Mouse (Mus musculus) heart, postnatal 36 days (tissue): ENCODE measurements around the gene Adgrg3. TPM values are rescaled to one million over a fixed set of nuclear protein-coding genes. Genes with fewer than 3 reads are reported as not detected.
"Not testable (repeated sequence)": the region's sequence is repeated elsewhere in the genome, so short reads cannot be mapped to it uniquely, and the experiment has no call there.

ENCODE experiments used
- DNase-seq, 2 experiments: peaks; one replicate each; pipeline ENCODE4 v3.0.0; 2021 to 2022
- intact Hi-C: fragments of 180-260 bp; cut with DNase I; formaldehyde crosslinking; loops from one replicate; pipeline ENCODE4 v1.15.1; 2025
- total RNA-seq, 2 experiments: library from RNA; stranded (reverse); gene quantifications; 2 replicates each; pipeline ENCODE4 v1.2.3; 2021

Adgrg3 gene
- total RNA-seq, 2 experiments from 2014 or later = 1.9 to 2.1 TPM

GRCm38 (mm10) chr8:95020293-95020777, 2.8 kb downstream of the Adgrg3 start:
- intact Hi-C loops = no loop called here
- peak in 1 of 2 experiments; percentile 27 for DNase-seq

GRCm38 (mm10) chr8:95020821-95021220, 3.3 kb downstream of the Adgrg3 start:
- no peak for DNase-seq
- intact Hi-C loops = no loop called here

- intact Hi-C loops = no loop called here
Observed at GRCm38 (mm10) chr8:95023201-95023600, 5.7 kb downstream of the Adgrg3 start.

GRCm38 (mm10) chr8:95024387-95024786, 6.9 kb downstream of the Adgrg3 start:
- intact Hi-C loops = no loop called here
- DNase-seq = no peak

More at GRCm38 (mm10) chr8:95023201-95023600, 5.7 kb downstream of the Adgrg3 start:
- DNase-seq = no peak

GRCm38 (mm10) chr8:95025421-95025820, 7.9 kb downstream of the Adgrg3 start:
- intact Hi-C loops = no loop called here
- DNase-seq = no peak

- intact Hi-C loops = not testable (repeated sequence)
Observed at GRCm38 (mm10) chr8:95028391-95028790, 10.9 kb downstream of the Adgrg3 start.

GRCm38 (mm10) chr8:95037106-95037925, 19.8 kb downstream of the Adgrg3 start:
- DNase-seq = no peak
- intact Hi-C loops = no loop called here

More at GRCm38 (mm10) chr8:95028391-95028790, 10.9 kb downstream of the Adgrg3 start:
- DNase-seq = not testable (repeated sequence)

- intact Hi-C loops = no loop called here
- DNase-seq = no peak
Observed at GRCm38 (mm10) chr8:95041883-95042784, 24.6 kb downstream of the Adgrg3 start.

- intact Hi-C loops = no loop called here
- DNase-seq = no peak
Observed at GRCm38 (mm10) chr8:95044811-95045210, 27.3 kb downstream of the Adgrg3 start.

GRCm38 (mm10) chr8:95046982-95047381, 29.5 kb downstream of the Adgrg3 start:
- intact Hi-C loops = no loop called here
- DNase-seq = no peak

- intact Hi-C loops = no loop called here
Observed at GRCm38 (mm10) chr8:95047884-95048680, 30.6 kb downstream of the Adgrg3 start.

GRCm38 (mm10) chr8:95049636-95050035, 32.1 kb downstream of the Adgrg3 start:
- intact Hi-C loops = no loop called here

More at GRCm38 (mm10) chr8:95047884-95048680, 30.6 kb downstream of the Adgrg3 start:
- DNase-seq = no peak

GRCm38 (mm10) chr8:95054438-95054837, 36.9 kb downstream of the Adgrg3 start:
- intact Hi-C loops = no loop called here

More at GRCm38 (mm10) chr8:95049636-95050035, 32.1 kb downstream of the Adgrg3 start:
- no peak for DNase-seq

GRCm38 (mm10) chr8:95054927-95055510, 37.5 kb downstream of the Adgrg3 start, which contains the start of gene Drc7:
Gene Drc7 (plus strand): TSS chr8:95055103.
- intact Hi-C loops = no loop called here

More at GRCm38 (mm10) chr8:95054438-95054837, 36.9 kb downstream of the Adgrg3 start:
- DNase-seq = no peak

GRCm38 (mm10) chr8:95056414-95056813, 38.9 kb downstream of the Adgrg3 start:
- intact Hi-C loops = no loop called here
- DNase-seq = no peak

More at GRCm38 (mm10) chr8:95054927-95055510, 37.5 kb downstream of the Adgrg3 start, which contains the start of gene Drc7:
- DNase-seq = no peak

GRCm38 (mm10) chr8:95058661-95059060, 41.2 kb downstream of the Adgrg3 start:
- intact Hi-C loops = no loop called here
- no peak for DNase-seq

- intact Hi-C loops = no loop called here
- no peak for DNase-seq
Observed at GRCm38 (mm10) chr8:95059812-95060533, 42.5 kb downstream of the Adgrg3 start.

- DNase-seq = no peak
- intact Hi-C loops = no loop called here
Observed at GRCm38 (mm10) chr8:95064531-95064930, 47.0 kb downstream of the Adgrg3 start.

- intact Hi-C loops = loop anchor here (5.0 kb wide), 1 partner anchor 115 kb away; no protein-coding TSS in a partner anchor
- peak; percentile 35 to 68 for DNase-seq
Observed at GRCm38 (mm10) chr8:95067582-95067981, 50.1 kb downstream of the Adgrg3 start.
